Mouse (Mus musculus) thymus, adult 2 months (tissue): ENCODE results near the gene Sparc.

Source experiments
- CTCF ChIP-seq: fragments of 200-500 bp; IDR thresholded peaks from 2 replicates; pipeline ENCODE4 v1.5.1; 2012; ENCODE audit warnings: mild to moderate bottlenecking, control low read depth, low read length, moderate library complexity, borderline replicate concordance; ENCODE audit not compliant: control insufficient read depth, poor library complexity, insufficient read depth; ENCODE audit errors: extremely low read depth
- POLR2A ChIP-seq: fragments of 200-500 bp; IDR thresholded peaks from 2 replicates; pipeline ENCODE4 v1.6.1; 2012; ENCODE audit warnings: mild to moderate bottlenecking, low read length, control low read depth, moderate library complexity; ENCODE audit not compliant: control insufficient read depth, poor library complexity, insufficient read depth; ENCODE audit errors: extremely low read depth

- TF ChIP-seq CTCF (peak; percentile 75; the same call in 1 of the 2 replicates), POLR2A (no peak)
These were observed 36.4 kb downstream of the Sparc start for GRCm38 (mm10) chr11:55386424-55387063.
